Mouse (Mus musculus): ENCODE measurements around the gene Dut. TPM values are rescaled to one million over a fixed set of nuclear protein-coding genes. Genes with fewer than 3 reads are reported as not detected.
"Not testable (repeated sequence)": the region's sequence is repeated elsewhere in the genome, so short reads cannot be mapped to it uniquely, and the experiment has no call there.

Gene Dut
- polyA plus RNA-seq, 1 experiment from 2014 or later: 105 TPM

DNA sequence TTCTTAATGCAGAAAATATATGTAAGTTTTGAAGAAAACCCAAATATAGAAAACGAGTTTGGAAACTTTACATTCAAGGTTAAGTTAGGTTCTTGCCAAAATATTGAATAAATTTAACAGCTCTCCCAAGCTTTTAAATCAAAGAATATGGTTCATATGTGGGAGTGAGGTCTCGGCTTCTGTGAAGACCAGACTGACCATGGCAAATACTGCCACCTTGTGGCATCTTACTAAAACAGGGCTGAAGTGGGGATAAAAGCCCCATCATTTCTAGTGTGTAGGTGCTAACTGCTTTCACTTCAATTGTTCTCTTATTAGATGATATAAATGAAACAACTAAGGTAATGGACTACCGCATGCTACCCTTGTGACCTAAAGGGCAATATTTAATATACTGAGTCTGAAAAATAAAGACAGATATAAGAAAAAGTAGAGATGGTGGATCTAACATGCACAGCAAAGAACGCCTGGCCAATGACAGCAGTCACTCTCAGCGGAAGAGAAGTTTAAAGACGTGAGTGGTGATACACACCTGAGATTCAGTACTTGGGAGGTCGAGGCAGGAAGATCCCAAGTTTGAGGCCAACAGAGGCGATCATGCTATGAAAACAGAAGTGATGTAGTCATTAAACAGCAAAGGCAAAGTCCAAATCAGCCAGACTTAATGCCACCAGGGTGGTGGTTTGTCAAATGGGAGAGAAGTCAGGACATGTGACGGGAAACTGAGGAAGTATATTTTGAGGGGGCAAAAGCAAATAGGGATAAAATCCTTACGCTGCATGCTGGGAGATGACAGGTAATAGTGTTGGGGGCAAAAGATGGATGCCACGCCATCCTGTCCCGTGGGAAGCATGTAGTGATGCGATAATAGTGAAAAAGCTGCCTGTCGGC is 12.5 kb downstream of the Dut start:
- no peak for ATAC-seq (replicated peaks)
- no peaks in the 10 kb centered on the region for H3K9me3 ChIP-seq
- 86% methylated on average over 14 of the region's 14 CpGs for WGBS

DNA sequence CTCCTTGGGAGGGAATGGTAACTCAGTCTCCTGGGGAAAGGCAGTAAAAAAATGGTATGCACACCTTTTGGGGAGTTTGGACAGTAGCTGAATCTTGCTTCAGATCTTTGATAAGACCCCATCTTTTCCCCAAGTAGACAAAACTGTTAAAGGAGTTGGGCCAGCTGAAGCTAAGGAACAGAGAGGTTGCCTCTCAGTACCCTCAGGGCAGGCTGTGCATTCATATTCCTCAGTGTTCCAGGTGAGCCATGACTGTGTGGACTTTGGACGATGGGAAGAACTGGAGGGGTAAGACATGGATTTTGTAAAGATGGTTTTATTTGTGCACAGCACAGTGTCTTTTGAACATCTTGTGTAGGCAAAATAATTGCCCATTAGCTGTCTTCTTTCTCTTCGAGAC is 13.3 kb downstream of the Dut start:
- H3K36me3 ChIP-seq: peaks cover 16% of the 10 kb centered on the region; the same call in 1 of the 2 replicates
- no peaks in the 10 kb centered on the region for H3K9me3 ChIP-seq
- H3K27me3 ChIP-seq: no peaks in the 10 kb centered on the region
- no peak overlapping the region for H3K27ac ChIP-seq (replicated peaks)
- H3K4me1 ChIP-seq: no peaks in the 10 kb centered on the region; the same call in 1 of the 2 replicates
- H3K9ac ChIP-seq (replicated peaks): no peak overlapping the region
- H3K4me3 ChIP-seq: no peak overlapping the region
- no peak overlapping the region for H3K4me2 ChIP-seq (replicated peaks)
- ATAC-seq (replicated peaks): no peak
- WGBS: 85% methylated on average over 2 of the region's 2 CpGs

More for the DNA sequence above, 12.5 kb downstream of the Dut start:
- Histone ChIP-seq H3K4me1 (no peaks in the 10 kb centered on the region; the same call in 1 of the 2 replicates), H3K27ac (replicated peaks) (no peak overlapping the region), H3K9ac (replicated peaks) (no peak overlapping the region), H3K27me3 (no peaks in the 10 kb centered on the region), H3K4me3 (no peak overlapping the region), H3K4me2 (replicated peaks) (no peak overlapping the region), H3K36me3 (peaks cover 19% of the 10 kb centered on the region)

DNA sequence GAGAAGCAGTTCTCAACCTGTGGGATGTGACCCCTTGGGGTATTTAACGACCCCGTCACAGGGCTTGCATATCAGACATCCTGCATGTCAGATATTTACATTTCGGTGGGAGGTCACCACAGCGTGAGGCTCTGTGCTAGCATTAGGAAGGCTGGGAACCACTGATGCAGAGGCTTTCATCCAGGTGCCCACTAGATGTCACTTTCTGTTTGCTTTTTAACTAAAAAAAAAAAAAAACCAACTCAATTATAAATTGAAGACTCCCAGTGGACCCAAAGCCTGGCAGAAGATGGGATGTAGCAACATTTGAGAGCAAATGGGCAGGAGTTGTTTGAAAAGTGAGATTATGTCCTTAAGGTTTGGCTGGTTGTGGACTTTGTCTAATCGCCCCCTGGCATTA is 16.1 kb downstream of the Dut start:
- Histone ChIP-seq H3K4me2 (replicated peaks) (no peak overlapping the region), H3K36me3 (peaks cover 3% of the 10 kb centered on the region; the same call in 1 of the 2 replicates), H3K27me3 (no peaks in the 10 kb centered on the region), H3K9me3 (no peaks in the 10 kb centered on the region), H3K9ac (replicated peaks) (no peak overlapping the region), H3K4me1 (no peaks in the 10 kb centered on the region; the same call in 1 of the 2 replicates), H3K4me3 (no peak overlapping the region), H3K27ac (replicated peaks) (no peak overlapping the region)
- WGBS: 34% methylated on average over 5 of the region's 5 CpGs
- peak; percentile 60; the same call in 1 of the 2 replicates for ATAC-seq (replicated peaks)

DNA sequence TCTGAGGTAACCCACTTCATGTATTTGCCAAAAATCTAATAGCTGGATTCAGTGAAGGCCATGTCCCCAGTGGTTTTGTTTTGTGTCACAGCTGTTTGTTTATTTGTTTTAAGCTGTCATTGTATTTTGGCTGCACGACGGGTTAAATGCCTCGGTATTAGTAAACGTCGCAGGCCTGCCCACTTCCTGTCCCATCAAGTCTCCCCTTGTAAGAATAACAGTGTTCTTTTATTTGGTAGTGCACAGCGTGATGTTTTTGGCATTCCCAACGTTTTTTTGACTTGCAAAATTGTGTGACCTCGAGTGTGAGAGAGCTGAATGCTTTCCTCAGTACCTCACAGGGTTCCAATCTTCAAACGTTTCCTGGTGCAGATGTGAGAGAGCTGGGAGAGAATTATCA is 16.8 kb downstream of the Dut start:
- H3K27me3 ChIP-seq: no peaks in the 10 kb centered on the region
- no peak overlapping the region for H3K27ac ChIP-seq (replicated peaks)
- no peaks in the 10 kb centered on the region; the same call in 1 of the 2 replicates for H3K4me1 ChIP-seq
- 27% methylated on average over 9 of the region's 9 CpGs for WGBS
- no peak overlapping the region for H3K9ac ChIP-seq (replicated peaks)
- no peak overlapping the region for H3K4me2 ChIP-seq (replicated peaks)
- H3K4me3 ChIP-seq: no peak overlapping the region
- H3K9me3 ChIP-seq: no peaks in the 10 kb centered on the region
- no peak for ATAC-seq (replicated peaks)
- no peaks in the 10 kb centered on the region for H3K36me3 ChIP-seq

DNA sequence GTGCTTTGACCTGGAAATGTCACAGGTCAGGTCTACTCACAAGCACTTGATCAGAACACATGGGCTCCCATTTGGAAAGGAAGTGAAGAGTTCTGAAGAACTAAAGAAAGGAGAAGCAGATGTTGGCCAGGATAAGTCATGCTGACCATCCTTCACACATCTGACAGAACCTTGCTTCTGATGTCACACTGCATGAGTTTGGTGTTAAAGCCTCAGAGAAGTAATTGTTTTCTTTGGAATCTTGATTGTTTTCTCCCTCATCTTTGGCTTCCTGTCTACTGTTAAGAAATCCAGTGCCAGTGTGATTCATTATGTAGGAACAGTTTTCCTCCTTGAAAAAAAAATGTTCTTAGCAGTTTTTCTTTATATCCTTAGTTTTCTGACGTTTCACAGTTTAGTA is 21.9 kb downstream of the Dut start:
- Histone ChIP-seq H3K4me2 (replicated peaks) (no peak overlapping the region), H3K4me3 (no peak overlapping the region), H3K9me3 (no peaks in the 10 kb centered on the region), H3K9ac (replicated peaks) (no peak overlapping the region), H3K4me1 (no peaks in the 10 kb centered on the region; the same call in 1 of the 2 replicates), H3K27me3 (no peaks in the 10 kb centered on the region), H3K36me3 (no peaks in the 10 kb centered on the region), H3K27ac (replicated peaks) (no peak overlapping the region)
- 72% methylated on average over 1 of the region's 1 CpGs for WGBS
- no peak for ATAC-seq (replicated peaks)

DNA sequence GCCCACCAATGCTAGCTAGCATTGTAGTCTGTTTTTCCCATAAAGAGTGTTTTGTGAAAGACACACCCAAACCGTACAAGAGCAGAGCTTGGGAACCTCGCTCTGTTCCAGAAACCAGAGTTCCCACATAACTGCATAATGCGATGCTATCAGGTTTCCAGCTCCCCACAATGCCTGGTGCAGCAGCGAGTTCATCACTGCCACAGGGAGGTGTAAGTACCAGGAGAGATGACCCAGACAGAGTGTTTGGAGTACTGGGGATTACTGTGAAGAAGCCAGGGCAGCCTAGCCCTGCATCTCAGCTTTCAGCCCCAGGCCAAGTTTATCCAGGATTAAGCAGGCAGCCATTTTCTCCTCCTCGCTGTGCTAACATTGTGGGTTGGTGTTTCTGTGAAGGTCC is 28.6 kb downstream of the Dut start:
- Histone ChIP-seq H3K36me3 (no peaks in the 10 kb centered on the region), H3K27ac (replicated peaks) (no peak overlapping the region), H3K4me1 (no peaks in the 10 kb centered on the region), H3K27me3 (no peaks in the 10 kb centered on the region), H3K4me2 (replicated peaks) (no peak overlapping the region), H3K4me3 (no peak overlapping the region), H3K9me3 (no peaks in the 10 kb centered on the region), H3K9ac (replicated peaks) (no peak overlapping the region)
- ATAC-seq (replicated peaks): no peak
- WGBS: 65% methylated on average over 5 of the region's 5 CpGs

DNA sequence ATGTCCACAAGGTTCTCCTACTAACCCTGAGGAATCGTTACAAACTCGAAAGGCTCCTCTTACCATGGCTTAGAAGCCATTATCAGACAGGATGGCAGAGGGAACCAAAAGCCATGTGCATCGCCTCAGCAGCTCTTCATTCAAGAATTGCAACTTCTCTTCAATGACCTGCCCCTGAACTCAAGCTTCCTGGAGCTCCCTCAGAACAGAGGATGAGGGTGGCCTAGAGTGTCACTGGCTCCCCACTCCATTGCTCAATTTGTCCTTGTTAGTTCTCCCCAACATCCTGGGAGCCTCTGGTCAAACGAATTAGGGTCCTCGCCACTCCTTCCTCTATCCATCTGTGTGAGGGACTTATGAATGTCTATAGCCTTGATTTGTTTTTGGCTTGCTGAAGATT is 29.7 kb downstream of the Dut start:
- ATAC-seq (replicated peaks): no peak
- no peaks in the 10 kb centered on the region for H3K36me3 ChIP-seq
- no peak overlapping the region for H3K4me3 ChIP-seq
- H3K9ac ChIP-seq (replicated peaks): no peak overlapping the region
- no peaks in the 10 kb centered on the region for H3K4me1 ChIP-seq
- no peaks in the 10 kb centered on the region for H3K9me3 ChIP-seq
- no peak overlapping the region for H3K4me2 ChIP-seq (replicated peaks)
- H3K27me3 ChIP-seq: no peaks in the 10 kb centered on the region
- no peak overlapping the region for H3K27ac ChIP-seq (replicated peaks)
- WGBS: 89% methylated on average over 5 of the region's 5 CpGs

DNA sequence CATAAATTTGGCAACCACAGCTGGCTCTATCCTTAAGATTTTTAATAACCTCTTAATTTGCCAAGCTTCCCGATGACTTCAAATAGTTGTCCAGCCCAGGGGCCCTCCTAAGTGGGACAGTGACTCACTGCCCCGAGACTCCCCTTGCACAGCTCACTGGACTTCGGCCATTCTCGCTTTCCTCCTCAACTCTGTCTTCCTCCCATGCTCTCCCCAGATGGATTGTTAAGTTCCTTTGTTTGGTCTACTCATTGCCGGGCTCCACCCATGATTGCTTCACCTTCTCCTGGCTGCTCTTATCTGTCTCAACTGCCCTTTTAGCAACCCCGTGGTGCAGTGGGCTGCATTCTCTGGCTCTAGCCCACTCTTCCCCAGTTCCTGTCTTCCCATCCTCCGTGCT is 31.5 kb downstream of the Dut start:
- no peaks in the 10 kb centered on the region for H3K36me3 ChIP-seq
- WGBS: 88% methylated on average over 7 of the region's 7 CpGs
- H3K27me3 ChIP-seq: no peaks in the 10 kb centered on the region
- H3K27ac ChIP-seq (replicated peaks): no peak overlapping the region
- H3K9ac ChIP-seq (replicated peaks): no peak overlapping the region
- H3K9me3 ChIP-seq: no peaks in the 10 kb centered on the region
- H3K4me2 ChIP-seq (replicated peaks): no peak overlapping the region
- ATAC-seq (replicated peaks): no peak
- no peak overlapping the region for H3K4me3 ChIP-seq
- H3K4me1 ChIP-seq: no peaks in the 10 kb centered on the region

DNA sequence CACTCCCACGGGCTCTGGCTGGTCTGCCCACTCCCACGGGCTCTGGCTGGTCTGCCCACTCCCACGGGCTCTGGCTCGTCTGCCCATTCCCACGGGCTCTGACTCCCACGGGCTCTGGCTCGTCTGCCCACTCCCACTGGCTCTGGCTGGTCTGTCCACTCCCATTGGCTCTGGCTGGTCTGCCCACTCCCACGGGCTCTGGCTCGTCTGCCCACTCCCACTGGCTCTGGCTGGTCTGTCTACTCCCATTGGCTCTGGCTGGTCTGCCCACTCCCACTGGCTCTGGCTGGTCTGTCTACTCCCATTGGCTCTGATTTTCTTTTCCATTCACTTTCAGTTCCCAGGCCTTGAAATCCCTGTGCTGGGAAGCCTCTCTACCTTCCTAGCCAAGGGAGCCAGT is 33.0 kb downstream of the Dut start:
- H3K27ac ChIP-seq (replicated peaks); H3K27me3 ChIP-seq; H3K4me3 ChIP-seq; H3K36me3 ChIP-seq; ATAC-seq (replicated peaks); H3K9ac ChIP-seq (replicated peaks); H3K4me2 ChIP-seq (replicated peaks); H3K9me3 ChIP-seq; H3K4me1 ChIP-seq: not testable (repeated sequence)
- WGBS: 84% methylated on average over 9 of the region's 9 CpGs

DNA sequence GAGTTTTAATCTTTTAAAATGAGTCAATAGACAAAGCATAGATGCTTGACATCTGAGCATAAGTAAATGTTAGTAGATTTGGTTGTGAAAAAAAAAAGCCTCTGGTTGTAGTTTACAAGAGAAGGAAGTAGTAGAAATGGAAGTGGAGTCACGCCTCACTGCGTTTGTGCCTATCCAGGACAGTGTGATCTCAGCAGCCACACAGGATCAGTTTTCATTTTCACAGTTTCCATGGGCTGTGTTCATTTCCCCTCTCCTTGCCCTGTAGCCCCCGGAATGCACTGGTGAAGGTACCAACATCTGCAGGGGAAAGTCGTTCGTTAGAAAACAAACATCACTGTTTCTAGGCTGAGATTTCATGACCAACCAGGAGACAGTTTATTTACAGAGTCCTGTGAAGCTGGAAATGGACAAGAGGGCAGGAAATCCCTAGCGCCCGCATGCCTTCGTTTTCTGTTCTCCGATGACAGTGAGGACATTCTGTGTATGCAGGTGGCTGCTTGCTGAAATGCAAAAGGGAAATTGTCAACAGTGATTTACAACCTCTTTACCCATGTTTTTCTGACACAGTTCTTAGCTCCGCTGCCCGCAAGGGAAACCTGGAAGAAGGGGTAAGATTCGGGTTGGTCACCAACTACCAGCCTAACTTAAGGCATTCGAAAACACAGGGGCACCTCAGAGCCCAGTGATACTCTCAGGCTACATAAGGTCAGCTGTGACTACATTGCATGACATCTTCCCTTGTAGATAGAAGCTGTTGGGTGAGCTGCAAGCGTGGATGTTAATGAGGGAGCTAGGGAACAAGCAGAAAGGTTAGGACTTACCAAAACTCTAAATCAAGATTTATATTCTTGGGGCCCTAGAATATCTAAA is 35.6 kb downstream of the Dut start:
- H3K9ac ChIP-seq (replicated peaks): no peak overlapping the region
- no peaks in the 10 kb centered on the region for H3K9me3 ChIP-seq
- no peak overlapping the region for H3K27ac ChIP-seq (replicated peaks)
- WGBS: 85% methylated on average over 14 of the region's 14 CpGs
- H3K4me1 ChIP-seq: no peaks in the 10 kb centered on the region
- no peak for ATAC-seq (replicated peaks)
- no peaks in the 10 kb centered on the region for H3K27me3 ChIP-seq
- no peaks in the 10 kb centered on the region for H3K36me3 ChIP-seq
- no peak overlapping the region for H3K4me2 ChIP-seq (replicated peaks)
- H3K4me3 ChIP-seq: no peak overlapping the region

DNA sequence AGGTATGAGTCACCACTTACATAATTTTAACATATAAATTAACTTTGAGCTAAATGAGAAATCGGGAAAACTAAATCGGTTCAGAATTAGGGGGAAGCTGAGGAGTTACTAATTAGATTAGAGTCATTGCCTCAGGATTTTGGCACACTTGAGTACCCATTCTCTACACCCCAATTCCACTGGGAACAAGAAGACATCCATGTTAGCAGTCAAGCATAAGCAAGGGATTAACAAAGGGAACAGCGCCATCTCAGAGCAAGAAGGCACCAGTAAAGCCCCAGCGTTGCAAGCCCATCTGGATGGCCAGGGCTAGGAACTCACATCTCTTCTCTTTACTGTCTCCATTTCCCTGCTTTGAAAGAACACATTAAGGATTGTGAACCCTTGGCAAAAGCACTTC is 38.8 kb downstream of the Dut start:
- H3K4me2 ChIP-seq (replicated peaks): no peak overlapping the region
- H3K9me3 ChIP-seq: no peaks in the 10 kb centered on the region
- H3K9ac ChIP-seq (replicated peaks): no peak overlapping the region
- H3K36me3 ChIP-seq: no peaks in the 10 kb centered on the region
- no peaks in the 10 kb centered on the region for H3K27me3 ChIP-seq
- H3K4me1 ChIP-seq: no peaks in the 10 kb centered on the region
- ATAC-seq (replicated peaks): no peak
- WGBS: 58% methylated on average over 4 of the region's 4 CpGs
- H3K27ac ChIP-seq (replicated peaks): no peak overlapping the region
- no peak overlapping the region for H3K4me3 ChIP-seq

Data from forebrain, embryonic 15.5 days (tissue).